Mouse (Mus musculus) neural tube, embryonic 10.5 days (tissue): Measurements from ENCODE around the gene Anapc5.
A peak's percentile ranks its signal among the peaks of the same experiment; 100 is the strongest.

Experiments used
- DNase-seq: peaks from one replicate; pipeline ENCODE4 v3.0.0-alpha.2; 2017; ENCODE audit warnings: low spot score; ENCODE audit errors: extremely low spot score

Anapc5 gene

GRCm38 (mm10) chr5:122820777-122821523 is at the start of gene Anapc5:
Anapc5 (minus strand) TSS chr5:122821339.
- DNase-seq: peak; percentile 93

GRCm38 (mm10) chr5:122863053-122863452 is 41.9 kb upstream of the Anapc5 start:
- DNase-seq: no peak

- no peak for DNase-seq
Observed at GRCm38 (mm10) chr5:122855858-122856257, 34.7 kb upstream of the Anapc5 start.

GRCm38 (mm10) chr5:122852611-122853010 is 31.5 kb upstream of the Anapc5 start:
- DNase-seq: no peak

- DNase-seq: no peak
Observed at GRCm38 (mm10) chr5:122850319-122851002, 29.3 kb upstream of the Anapc5 start.

GRCm38 (mm10) chr5:122849521-122850318 is 28.6 kb upstream of the Anapc5 start, which contains the start of gene Rnf34:
Rnf34 (plus strand) TSS chr5:122850048.
- peak; percentile 96 for DNase-seq

- no peak for DNase-seq
Observed at GRCm38 (mm10) chr5:122843799-122844198, 22.7 kb upstream of the Anapc5 start.

- no peak for DNase-seq
Observed at GRCm38 (mm10) chr5:122841126-122841525, 20.0 kb upstream of the Anapc5 start.

GRCm38 (mm10) chr5:122832996-122833395 is 11.9 kb upstream of the Anapc5 start:
- no peak for DNase-seq

GRCm38 (mm10) chr5:122832536-122832935 is 11.4 kb upstream of the Anapc5 start:
- no peak for DNase-seq

GRCm38 (mm10) chr5:122825099-122825498 is 4.0 kb upstream of the Anapc5 start:
- DNase-seq: no peak

GRCm38 (mm10) chr5:122824450-122824849 is 3.3 kb upstream of the Anapc5 start:
- DNase-seq: no peak

- no peak for DNase-seq
Observed at GRCm38 (mm10) chr5:122823976-122824375, 2.8 kb upstream of the Anapc5 start.

- no peak for DNase-seq
Observed at GRCm38 (mm10) chr5:122822441-122822840, 1.3 kb upstream of the Anapc5 start.

- no peak for DNase-seq
Observed at GRCm38 (mm10) chr5:122821524-122821885, 366 bp upstream of the Anapc5 start.

GRCm38 (mm10) chr5:122812699-122813098 is 8.4 kb downstream of the Anapc5 start:
- DNase-seq: no peak

GRCm38 (mm10) chr5:122811364-122812079 is 9.6 kb downstream of the Anapc5 start:
- DNase-seq: peak; percentile 54

- no peak for DNase-seq
Observed at GRCm38 (mm10) chr5:122805503-122805902, 15.6 kb downstream of the Anapc5 start.

GRCm38 (mm10) chr5:122802706-122803105 is 18.4 kb downstream of the Anapc5 start:
- DNase-seq: no peak

GRCm38 (mm10) chr5:122801684-122802083 is 19.5 kb downstream of the Anapc5 start:
- no peak for DNase-seq

- no peak for DNase-seq
Observed at GRCm38 (mm10) chr5:122800345-122801010, 20.7 kb downstream of the Anapc5 start.
